Mouse (Mus musculus) right cerebral cortex, adult 2 months (tissue): ENCODE measurements around the gene Hist1h2ah.
A peak's percentile ranks its signal among the peaks of the same experiment; 100 is the strongest.

Source experiments
- DNase-seq, 2 experiments: peaks; one replicate each; pipeline ENCODE4 v3.0.0; 2021 to 2022; ENCODE audit warnings: low spot score in 2 of 2

The Hist1h2ah gene

DNA sequence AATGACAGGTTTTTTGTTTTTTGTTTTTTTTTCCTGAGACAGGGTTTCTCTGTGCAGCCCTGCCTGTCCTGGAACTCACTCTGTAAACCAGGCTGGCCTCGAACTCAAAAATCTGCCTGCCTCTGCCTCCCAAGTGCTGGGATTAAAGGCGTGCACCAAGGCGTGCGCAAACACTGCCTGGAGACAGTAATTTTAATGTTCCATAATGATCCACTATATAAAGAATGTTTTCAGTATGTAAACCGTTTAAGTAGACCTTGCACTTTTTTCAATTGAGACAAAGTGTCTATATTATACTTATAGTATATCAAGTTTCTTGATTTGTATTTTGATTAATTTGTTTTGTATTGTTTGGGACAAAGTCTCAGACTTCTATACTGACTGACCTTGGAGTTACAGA is 4.0 kb upstream of the Hist1h2ah start:
- no peak for DNase-seq

DNA sequence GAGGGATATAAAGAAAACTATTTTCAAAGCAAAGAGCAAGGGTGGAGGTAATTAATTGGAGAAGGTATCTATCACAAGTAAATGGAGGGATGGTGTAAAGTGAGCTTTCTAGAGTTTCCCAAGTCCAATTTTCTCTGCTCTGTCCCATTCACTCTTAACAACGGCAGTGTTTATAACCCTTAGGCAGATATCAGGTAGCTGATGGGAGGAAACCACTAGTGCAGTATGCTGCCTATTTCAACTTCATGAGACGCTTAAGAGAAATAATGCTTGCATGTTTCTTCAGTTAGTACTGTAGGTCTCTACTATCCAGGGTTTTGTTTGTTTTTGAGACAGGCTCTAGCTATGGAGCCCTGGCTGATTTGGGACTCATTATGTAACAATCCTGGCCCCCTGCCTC is 2.0 kb upstream of the Hist1h2ah start:
- DNase-seq: no peak

DNA sequence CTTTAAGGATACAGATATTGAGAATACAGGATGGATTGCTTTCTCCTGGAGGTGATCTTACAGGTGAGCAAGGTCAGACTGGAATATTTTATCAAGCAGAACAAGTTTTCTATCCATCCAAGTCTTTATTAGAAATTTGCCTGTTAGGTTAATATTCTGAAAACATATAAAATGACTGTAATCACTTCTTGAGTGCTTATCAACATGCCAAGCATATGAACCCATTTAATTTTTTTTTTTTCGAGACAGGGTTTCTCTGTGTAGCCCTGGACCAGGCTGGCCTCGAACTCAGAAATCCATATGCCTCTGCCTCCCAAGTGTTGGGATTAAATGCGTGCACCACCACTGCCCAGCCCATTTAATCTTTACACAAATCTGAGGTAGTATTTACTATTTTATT is 1.6 kb upstream of the Hist1h2ah start:
- no peak for DNase-seq

- DNase-seq: no peak
These were observed 985 bp upstream of the Hist1h2ah start for GRCm38 (mm10) chr13:22036149-22036956.

DNA sequence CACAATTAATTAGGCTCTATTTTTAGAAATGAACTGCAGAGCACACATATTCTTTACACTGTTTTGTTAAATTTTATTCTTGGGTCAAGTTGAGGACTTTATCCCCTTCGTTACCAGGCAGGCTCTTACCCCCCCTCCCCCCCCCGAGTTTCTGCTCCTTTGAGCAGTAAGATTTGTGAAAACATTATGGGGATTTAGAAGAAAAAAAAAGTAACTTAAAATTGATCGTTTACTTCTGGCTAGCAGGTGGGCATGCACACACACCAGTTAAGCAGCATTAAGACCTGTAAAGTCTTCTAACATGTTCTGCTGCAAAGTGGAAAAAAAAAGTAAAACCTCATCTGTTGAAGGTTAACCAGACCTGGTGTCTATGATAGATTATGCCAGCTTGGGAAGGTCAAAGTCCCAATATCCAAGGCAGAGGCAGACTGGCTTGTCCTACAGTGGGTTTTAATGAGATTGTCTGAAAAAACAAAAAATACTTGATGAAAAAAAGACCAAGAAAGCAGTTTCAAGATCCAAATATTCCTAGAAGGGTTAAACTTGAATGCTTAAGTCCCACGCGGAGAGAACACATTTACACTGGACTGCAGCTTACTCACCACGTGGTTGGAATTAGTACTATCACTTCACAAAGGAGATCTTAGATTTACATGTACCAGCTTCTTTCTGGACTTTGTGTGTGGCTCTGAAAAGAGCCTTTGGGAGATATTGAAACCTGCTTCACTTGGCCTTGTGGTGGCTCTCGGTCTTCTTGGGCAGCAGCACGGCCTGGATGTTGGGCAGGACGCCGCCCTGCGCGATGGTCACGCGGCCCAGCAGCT is 713 bp downstream of the Hist1h2ah start:
- no peak for DNase-seq

- DNase-seq: no peak
These were observed 1.5 kb downstream of the Hist1h2ah start for GRCm38 (mm10) chr13:22033741-22034442.

DNA sequence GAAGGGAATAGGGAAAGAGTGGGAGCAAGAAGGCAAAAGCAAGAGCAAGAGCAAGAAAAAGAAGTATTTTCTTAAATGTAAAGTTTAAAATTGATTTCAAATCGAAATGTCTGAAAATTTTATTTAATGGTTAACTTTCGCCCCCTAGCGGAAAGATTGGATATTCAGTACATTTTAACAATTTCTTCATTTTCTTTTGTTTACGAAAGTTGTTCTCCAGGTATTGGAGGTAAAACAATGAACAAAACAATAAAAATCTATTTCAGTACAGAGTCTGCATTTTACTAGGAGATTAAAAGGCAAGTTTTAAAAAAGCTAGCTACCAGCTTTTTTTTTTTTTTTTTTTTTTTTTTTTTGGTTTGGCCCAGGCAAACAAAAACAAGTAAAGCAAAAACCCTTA is 4.9 kb downstream of the Hist1h2ah start:
- no peak for DNase-seq

GRCm38 (mm10) chr13:22029928-22030327 is 5.4 kb downstream of the Hist1h2ah start:
- peak; percentile 57 to 62 for DNase-seq

DNA sequence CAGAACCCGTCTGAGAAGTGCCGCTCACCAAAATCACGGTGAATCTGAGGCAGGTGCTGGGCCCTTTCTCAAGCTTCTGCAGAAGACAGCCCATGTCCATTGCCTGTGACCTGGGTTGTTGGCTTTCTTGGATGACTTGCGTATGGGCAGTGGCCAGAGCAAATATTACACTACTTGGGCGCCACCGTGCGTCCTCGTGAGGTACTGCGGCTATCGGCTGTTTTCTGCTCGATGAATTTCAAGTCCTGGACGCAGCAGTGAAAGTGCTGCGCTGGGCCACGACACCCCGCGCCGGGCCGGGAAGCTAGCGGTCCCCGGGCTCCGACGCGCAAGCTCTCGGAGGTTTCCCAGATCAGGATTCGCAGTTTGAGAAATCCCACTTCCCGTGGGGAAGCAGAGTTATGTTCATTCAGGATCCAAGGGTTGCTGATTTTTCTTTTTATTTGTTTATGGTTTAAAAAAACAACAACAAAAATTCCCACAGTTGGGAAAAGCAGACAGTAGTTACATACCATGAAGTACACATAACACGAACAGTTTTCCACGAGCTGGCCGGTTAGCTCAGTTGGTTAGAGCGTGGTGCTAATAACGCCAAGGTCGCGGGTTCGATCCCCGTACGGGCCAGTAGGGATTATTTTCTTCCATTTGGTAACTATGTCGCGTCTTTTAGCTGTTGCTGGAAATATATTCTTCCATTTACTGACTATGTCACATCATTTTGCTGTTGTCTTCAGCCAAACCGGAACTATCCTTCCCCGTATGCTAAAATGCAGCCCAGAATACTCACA is 6.5 kb downstream of the Hist1h2ah start:
- peak; percentile 96 to 97 for DNase-seq

DNA sequence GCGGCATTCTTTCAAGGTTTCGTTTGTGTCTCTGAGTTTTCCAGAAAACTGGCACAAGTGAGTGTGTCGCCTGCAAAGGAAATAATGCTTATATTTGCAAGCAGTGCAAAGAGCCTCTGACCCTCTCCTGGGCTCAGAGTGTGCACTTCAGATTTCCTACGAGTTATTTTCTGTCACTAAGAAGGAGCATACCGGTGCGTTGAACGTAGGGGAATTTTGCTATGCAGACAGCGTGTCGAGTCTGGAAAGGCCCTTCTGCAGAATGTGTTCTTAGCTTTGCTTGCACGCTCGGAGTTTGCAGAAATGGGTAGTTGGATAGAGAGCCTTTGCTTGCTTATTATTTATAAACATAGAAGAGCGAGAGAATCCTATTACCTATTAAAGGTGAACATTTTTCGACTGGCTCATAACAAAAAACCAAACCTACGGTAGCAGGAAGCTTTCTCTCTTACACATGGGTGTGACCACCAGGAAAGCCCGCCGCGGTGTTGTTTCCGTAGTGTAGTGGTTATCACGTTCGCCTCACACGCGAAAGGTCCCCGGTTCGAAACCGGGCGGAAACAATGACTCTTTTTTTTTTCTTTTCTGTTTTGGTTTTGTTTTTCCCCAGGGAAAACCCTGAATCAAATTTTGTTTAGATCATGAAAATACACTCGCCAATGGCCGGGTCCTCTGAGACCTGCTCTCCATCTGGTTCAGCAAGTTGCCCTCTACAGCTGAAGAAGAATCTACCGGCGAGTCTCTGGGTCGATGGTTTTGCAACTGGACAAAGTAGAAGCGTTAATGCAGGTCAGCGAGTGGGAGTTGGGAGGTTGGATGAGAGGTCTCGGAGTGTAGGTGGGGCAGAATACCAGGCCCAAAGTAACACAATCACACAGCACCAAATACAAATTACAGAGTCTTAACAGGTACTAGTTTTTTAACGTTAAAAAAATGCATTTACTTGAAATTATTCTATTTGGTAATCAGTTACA is 9.0 kb downstream of the Hist1h2ah start:
- peak; percentile 93 to 95 for DNase-seq

DNA sequence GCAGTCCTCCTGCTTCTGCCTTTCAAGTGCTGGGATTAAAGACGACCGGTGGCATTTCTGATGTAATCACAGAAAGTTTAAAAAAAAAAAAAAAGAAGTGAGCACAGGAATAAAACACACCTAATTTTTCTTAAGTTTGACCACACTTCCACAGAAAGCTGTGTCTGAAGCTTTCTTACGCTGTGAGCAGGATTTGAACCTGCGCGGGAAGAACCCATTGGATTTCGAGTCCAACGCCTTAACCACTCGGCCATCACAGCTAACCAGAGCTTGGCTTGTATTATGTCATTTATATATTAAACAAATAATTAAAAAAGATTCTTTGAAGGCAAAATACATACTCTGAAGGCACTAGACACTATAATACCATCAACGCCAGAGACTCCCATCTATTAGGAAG is 13.1 kb downstream of the Hist1h2ah start:
- peak; percentile 77 to 82 for DNase-seq

GRCm38 (mm10) chr13:22021581-22021980 is 13.8 kb downstream of the Hist1h2ah start:
- DNase-seq: no peak

GRCm38 (mm10) chr13:22020901-22021339 is 14.4 kb downstream of the Hist1h2ah start:
- peak in 1 of 2 experiments; percentile 74 for DNase-seq

DNA sequence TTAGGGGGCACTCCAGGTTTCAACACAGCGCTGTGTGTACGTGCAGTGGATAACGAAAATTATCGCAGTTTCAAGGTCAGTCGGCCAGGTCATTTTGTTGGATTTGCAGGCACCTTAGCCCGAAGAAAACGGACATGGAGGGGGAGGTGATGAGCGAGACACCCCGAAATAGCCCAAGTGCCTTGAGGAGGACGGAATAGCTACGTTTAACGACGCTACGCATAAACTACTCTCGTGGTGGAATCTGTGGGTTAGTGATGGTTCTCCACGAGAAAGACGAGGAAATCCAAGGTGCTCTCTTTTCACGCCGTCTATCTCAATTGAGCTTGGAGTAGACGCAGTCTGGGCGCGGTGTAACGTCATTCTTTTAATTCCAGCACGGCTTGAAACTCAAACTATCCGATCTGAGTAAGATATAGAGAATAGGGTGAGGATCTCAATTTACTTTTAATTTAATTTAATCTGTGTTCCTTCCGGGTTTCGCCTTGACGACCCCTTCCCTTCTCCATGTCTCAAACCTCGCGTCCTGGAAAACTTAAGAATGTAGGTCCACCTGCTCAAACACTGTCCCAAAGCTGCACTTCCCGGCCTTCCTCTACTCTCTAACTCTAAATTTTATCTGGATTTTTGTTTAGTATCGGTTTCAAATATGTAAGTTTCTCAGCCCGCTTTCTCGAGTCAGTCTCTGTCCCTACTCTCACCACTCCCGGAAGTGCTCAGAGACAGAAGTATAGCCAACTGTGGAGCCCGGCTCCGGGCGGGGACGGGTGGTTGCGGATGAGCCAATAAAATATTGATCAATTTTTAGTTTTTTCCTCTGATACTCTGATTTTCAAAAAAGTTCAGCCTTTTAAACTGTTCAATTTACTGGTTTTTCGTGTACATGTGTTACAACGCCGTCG is 15.2 kb downstream of the Hist1h2ah start:
- DNase-seq: no peak

GRCm38 (mm10) chr13:22015479-22016450 is 19.6 kb downstream of the Hist1h2ah start:
- DNase-seq: peak; percentile 78 to 81

GRCm38 (mm10) chr13:22014411-22014845 is 20.9 kb downstream of the Hist1h2ah start:
- DNase-seq: no peak

DNA sequence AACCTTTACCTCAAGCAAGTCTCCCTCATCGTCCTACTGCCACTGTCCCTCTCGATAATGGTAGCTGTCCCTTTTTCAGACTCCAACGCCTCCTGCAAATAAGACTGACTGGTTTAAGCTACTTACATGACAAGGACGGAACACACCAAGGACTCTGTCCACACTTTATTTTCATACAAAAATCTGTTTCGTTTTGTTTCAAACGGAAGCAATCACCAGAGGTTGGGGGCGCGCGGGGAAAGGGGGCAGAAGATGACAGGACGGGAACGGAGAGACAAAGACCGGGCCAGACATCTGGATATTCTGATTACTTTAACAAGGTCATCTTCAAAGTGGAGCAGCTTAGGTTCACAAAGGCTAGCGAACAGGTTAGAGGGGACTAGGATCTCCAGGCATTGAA is 21.7 kb downstream of the Hist1h2ah start:
- no peak for DNase-seq

DNA sequence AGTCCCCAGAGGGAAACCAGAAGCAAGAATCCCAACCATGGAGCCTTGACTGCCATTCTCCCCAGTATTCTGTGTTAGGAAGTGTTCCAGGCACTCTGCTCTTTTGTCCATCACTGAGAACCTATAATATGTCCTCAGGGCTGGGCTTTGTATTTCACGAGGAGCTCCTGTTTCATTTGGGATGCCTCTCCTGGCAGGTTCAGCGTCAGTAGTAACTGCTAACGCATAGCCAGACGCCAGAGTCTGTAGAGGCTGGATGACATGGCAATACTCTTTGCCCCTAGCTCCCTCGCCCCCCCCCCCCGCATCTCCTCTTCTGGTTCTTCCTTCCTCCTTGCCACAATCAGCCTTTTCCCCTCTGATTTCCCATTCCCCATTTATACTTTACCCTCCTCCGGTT is 25.7 kb downstream of the Hist1h2ah start, which contains the start of gene Prss16:
Gene Prss16 (minus strand): TSS at position 101 of the 400 bp plus-strand sequence.
- DNase-seq: no peak
